Mouse (Mus musculus) heart, adult 9 months (tissue): ENCODE measurements around the gene Gm5485.

ENCODE experiments used
- DNase-seq, 2 experiments: peaks; one replicate each; pipeline ENCODE4 v3.0.0; 2022; ENCODE audit warnings: low spot score in 2 of 2

Gene Gm5485

DNA sequence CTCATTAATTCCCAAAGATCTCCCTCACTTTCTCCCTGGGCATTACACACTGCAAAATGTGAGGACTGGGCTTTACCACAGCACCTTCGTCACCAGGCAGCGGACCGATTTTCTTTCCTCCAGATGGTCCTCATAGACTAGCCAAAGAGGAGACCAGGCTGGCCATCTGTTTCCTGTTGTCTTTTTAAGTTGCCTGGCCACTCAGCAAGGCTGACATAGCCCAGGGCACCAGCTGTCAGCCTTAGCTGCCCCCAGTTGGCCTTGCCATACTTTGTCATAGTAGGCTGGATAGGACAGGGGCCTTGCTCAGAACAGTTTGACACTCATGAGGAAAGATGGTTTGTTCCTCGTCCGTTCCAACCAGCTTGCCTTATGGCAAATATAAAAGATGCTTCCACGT lies 39.8 kb downstream of the Gm5485 start:
- no peak for DNase-seq

DNA sequence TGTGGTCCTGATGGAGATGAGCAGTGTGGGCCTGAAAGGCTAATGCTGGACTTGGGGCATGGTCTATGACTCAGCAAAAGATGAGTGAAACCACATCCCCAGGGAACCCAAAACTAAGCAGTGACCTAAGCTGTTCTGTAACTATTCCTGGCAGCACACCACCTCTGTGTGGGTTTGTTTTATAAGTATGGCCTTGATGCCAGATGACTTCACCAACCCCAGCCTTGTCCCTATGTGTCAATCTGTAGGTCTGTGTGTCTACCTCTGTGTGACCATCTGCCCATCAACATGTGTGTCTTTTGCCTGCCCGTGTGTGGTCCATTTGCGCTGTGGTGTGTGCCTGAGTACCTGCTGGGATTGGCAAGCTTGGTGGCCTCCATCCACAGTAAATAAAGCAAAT lies 44.1 kb downstream of the Gm5485 start:
- no peak for DNase-seq

DNA sequence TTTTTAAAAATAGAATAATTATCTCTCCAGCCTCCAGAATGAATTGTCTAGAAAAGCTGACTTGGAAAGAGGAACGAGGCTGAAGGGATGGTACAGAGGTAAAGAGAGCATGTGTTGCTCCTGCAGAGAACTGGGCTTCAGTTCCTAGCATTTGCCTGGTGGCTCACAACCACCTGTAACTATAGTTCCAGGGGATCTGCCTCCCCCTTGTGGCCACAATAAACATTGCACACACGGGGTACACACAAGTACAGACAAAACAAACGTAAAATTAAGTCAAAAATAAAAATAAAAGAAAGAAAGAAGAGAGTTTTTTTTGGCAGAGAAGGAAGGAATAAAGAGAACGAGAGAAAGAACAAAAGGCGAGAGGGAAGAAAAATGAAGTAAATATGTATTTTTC lies 45.4 kb downstream of the Gm5485 start:
- no peak for DNase-seq

DNA sequence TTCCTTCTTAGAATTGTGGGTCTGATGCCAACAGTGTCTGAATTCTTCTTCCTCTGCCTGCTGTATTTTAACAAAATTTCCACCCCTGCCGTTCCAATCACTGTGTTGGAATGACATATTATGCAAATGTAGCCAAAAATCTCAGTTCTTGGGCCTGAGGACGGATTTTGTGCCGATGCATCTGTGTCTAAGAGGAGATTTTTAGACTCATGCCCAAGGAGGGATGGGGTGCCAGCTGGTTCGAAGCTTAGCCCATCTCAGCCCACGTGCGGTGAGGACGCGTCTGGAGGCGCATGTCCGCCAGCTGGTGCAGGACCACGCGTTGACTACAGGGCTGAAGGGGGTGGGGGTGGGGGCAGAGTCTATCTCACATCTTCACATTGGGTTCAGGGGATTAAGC lies 51.3 kb downstream of the Gm5485 start:
- DNase-seq = peak in 1 of 2 experiments; percentile 2

GRCm38 (mm10) chr16:48356417-48356816 lies 55.8 kb downstream of the Gm5485 start:
- DNase-seq = peak; percentile 23 to 54

DNA sequence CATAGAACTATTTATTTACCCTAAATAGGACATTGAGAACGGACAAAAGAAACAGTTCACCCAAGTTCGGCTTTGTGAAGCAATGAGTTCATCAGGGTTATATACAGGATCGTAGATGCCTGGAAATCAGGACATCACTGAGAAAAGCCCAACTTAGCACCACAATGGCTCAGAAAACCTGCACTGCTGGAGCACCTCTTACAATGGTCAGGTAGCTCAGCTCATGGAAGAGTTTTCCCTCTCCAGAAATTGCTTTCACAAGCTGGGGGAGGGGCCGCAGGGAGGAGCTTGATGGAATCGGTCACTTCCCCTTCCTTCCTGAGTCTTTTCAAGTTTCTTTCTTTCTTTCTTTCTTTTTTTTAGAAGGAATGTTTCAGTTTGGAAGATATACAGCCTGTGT lies 56.5 kb downstream of the Gm5485 start:
- no peak for DNase-seq
